Mouse (Mus musculus) liver, adult 2 months (tissue): ENCODE measurements at regions not wholly inside any gene's neighbourhood (a gene's known extent, or its start where the extent isn't known, plus 50 kb on each side); places are given as distances from the start of the nearest gene placed in this dataset.

Source experiments
- CTCF ChIP-seq: fragments of 200-500 bp; IDR thresholded peaks from 2 replicates; pipeline ENCODE4 v1.5.1; 2011; ENCODE audit warnings: low read depth, low read length, control low read depth
- POLR2A ChIP-seq: fragments of 200-500 bp; IDR thresholded peaks from 2 replicates; pipeline ENCODE4 v1.6.1; 2011; ENCODE audit warnings: low read length, control low read depth; ENCODE audit not compliant: insufficient read depth; ENCODE audit errors: extremely low read depth

GRCm38 (mm10) chr16:91168398-91168797 lies 56.9 kb upstream of the Olig2 start:
- no peak for TF ChIP-seq CTCF
- TF ChIP-seq POLR2A = no peak
